Mouse (Mus musculus): ENCODE data around the gene Ddah1. TPM values are rescaled to one million over a fixed set of nuclear protein-coding genes. Genes with fewer than 3 reads are reported as not detected.

Gene Ddah1
- not detected for polyA plus RNA-seq (2017; shearing (Covaris generic))

GRCm38 (mm10) chr3:145758561-145759378 lies at the start of gene Ddah1:
Ddah1 (plus strand) TSS chr3:145758675.

GRCm38 (mm10) chr3:145922019-145922854 lies 163.8 kb downstream of the Ddah1 start, which contains the start of gene Bcl10:
Bcl10 (plus strand) TSS chr3:145922804.

GRCm38 (mm10) chr3:145937505-145938404 lies 179.3 kb downstream of the Ddah1 start, which contains the start of gene 2410004B18Rik:
2410004B18Rik (plus strand) TSS chr3:145938014.

Other genes with a start within 250 kb of the Ddah1 start
- gene Znhit6, start 182.5 kb upstream of the Ddah1 start, polyA plus RNA-seq (2017; shearing (Covaris generic)) = 42.0 TPM
- gene Ccn1, start 108.7 kb upstream of the Ddah1 start, polyA plus RNA-seq (2017; shearing (Covaris generic)) = not detected
- 114 TPM for gene Bcl10, start 164.1 kb downstream of the Ddah1 start, polyA plus RNA-seq (2017; shearing (Covaris generic))
- gene 2410004B18Rik, start 179.3 kb downstream of the Ddah1 start, polyA plus RNA-seq (2017; shearing (Covaris generic)) = 17.1 TPM
- gene Syde2, start 229.2 kb downstream of the Ddah1 start, polyA plus RNA-seq (2017; shearing (Covaris generic)) = 0.10 TPM

All from CD4-positive, CD25-positive, alpha-beta regulatory T cell, adult 9 weeks (primary cell).